Mouse (Mus musculus): ENCODE measurements around the gene Camkmt. TPM values are rescaled to one million over a fixed set of nuclear protein-coding genes. Genes with fewer than 3 reads are reported as not detected.

Camkmt gene
- polyA plus RNA-seq, 2 experiments: 4.2 to 11.0 TPM

- DNase-seq (ENCODE audit: low spot score) (no peak), ATAC-seq (ENCODE audit: low FRiP score, low read depth) (no peak)
- Histone ChIP-seq H3K4me1 (ENCODE audit: control insufficient read depth, insufficient read depth, low read length) (peaks cover 8% of the 10 kb centered on the region; the same call in 1 of the 2 replicates), H3K36me3 (ENCODE audit: control insufficient read depth, insufficient read depth, low read length) (no peaks in the 10 kb centered on the region), H3K27ac (replicated peaks; ENCODE audit: low read depth, low read length) (no peak overlapping the region), H3K4me2 (replicated peaks; ENCODE audit: low read depth, low read length, severe bottlenecking) (peak overlapping the region; percentile 39; the same call in 1 of the 2 replicates), H3K9me3 (ENCODE audit: control insufficient read depth, low read length) (no peaks in the 10 kb centered on the region), H3K9ac (ENCODE audit: low read depth, low read length, severe bottlenecking) (no peak overlapping the region), H3K27me3 (ENCODE audit: control insufficient read depth, insufficient read depth, low read length) (peaks cover 91% of the 10 kb centered on the region), H3K4me3 (replicated peaks; ENCODE audit: low read length) (peak overlapping the region; percentile 10; the same call in 1 of the 2 replicates)
- 6% methylated on average over 22 of the region's 22 CpGs for WGBS
- TF ChIP-seq POLR2A (IDR thresholded peaks at IDR 0.05; ENCODE audit: borderline replicate concordance, extremely low read depth, insufficient read depth, insufficient read length): no peak
Measured at GRCm38 (mm10) chr17:85463497-85464392, 373.4 kb downstream of the Camkmt start.

- peak overlapping the region; percentile 19; the same call in 1 of the 2 replicates for H3K4me3 ChIP-seq (replicated peaks; ENCODE audit: low read length)
- TF ChIP-seq POLR2A (IDR thresholded peaks at IDR 0.05; ENCODE audit: borderline replicate concordance, extremely low read depth, insufficient read depth, insufficient read length): no peak
- no peak overlapping the region for H3K27ac ChIP-seq (replicated peaks; ENCODE audit: low read depth, low read length)
- 3% methylated on average over 40 of the region's 40 CpGs for WGBS
- DNase-seq (ENCODE audit: low spot score): no peak
- peaks cover 83% of the 10 kb centered on the region for H3K27me3 ChIP-seq (ENCODE audit: control insufficient read depth, insufficient read depth, low read length)
- no peaks in the 10 kb centered on the region for H3K9me3 ChIP-seq (ENCODE audit: control insufficient read depth, low read length)
- peaks cover 8% of the 10 kb centered on the region; the same call in 1 of the 2 replicates for H3K4me1 ChIP-seq (ENCODE audit: control insufficient read depth, insufficient read depth, low read length)
- H3K4me2 ChIP-seq (replicated peaks; ENCODE audit: low read depth, low read length, severe bottlenecking): peak overlapping the region; percentile 39
- H3K9ac ChIP-seq (ENCODE audit: low read depth, low read length, severe bottlenecking): no peak overlapping the region
- H3K36me3 ChIP-seq (ENCODE audit: control insufficient read depth, insufficient read depth, low read length): no peaks in the 10 kb centered on the region
- ATAC-seq (ENCODE audit: low FRiP score, low read depth): no peak
Measured at GRCm38 (mm10) chr17:85464466-85465411, 374.4 kb downstream of the Camkmt start.

GRCm38 (mm10) chr17:85469776-85470175 is 379.4 kb downstream of the Camkmt start:
- no peak for ATAC-seq (ENCODE audit: low FRiP score, low read depth)
- WGBS: 69% methylated on average over 4 of the region's 4 CpGs

GRCm38 (mm10) chr17:85472687-85473202 is 382.4 kb downstream of the Camkmt start:
- peaks cover 66% of the 10 kb centered on the region for H3K27me3 ChIP-seq (ENCODE audit: control insufficient read depth, insufficient read depth, low read length)
- no peak overlapping the region for H3K4me2 ChIP-seq (replicated peaks; ENCODE audit: low read depth, low read length, severe bottlenecking)
- H3K9me3 ChIP-seq (ENCODE audit: control insufficient read depth, low read length): no peaks in the 10 kb centered on the region
- ATAC-seq (ENCODE audit: low FRiP score, low read depth) (no peak), DNase-seq (ENCODE audit: low spot score) (no peak)
- WGBS: 6% methylated on average over 5 of the region's 5 CpGs
- H3K9ac ChIP-seq (ENCODE audit: low read depth, low read length, severe bottlenecking): no peak overlapping the region
- no peak for TF ChIP-seq POLR2A (IDR thresholded peaks at IDR 0.05; ENCODE audit: borderline replicate concordance, extremely low read depth, insufficient read depth, insufficient read length)
- no peaks in the 10 kb centered on the region for H3K36me3 ChIP-seq (ENCODE audit: control insufficient read depth, insufficient read depth, low read length)
- H3K27ac ChIP-seq (replicated peaks; ENCODE audit: low read depth, low read length): no peak overlapping the region
- no peaks in the 10 kb centered on the region for H3K4me1 ChIP-seq (ENCODE audit: control insufficient read depth, insufficient read depth, low read length)
- H3K4me3 ChIP-seq (replicated peaks; ENCODE audit: low read length): no peak overlapping the region

More at GRCm38 (mm10) chr17:85469776-85470175, 379.4 kb downstream of the Camkmt start:
- no peak overlapping the region for H3K9ac ChIP-seq (ENCODE audit: low read depth, low read length, severe bottlenecking)
- H3K4me2 ChIP-seq (replicated peaks; ENCODE audit: low read depth, low read length, severe bottlenecking): no peak overlapping the region
- no peak for DNase-seq (ENCODE audit: low spot score)
- H3K4me3 ChIP-seq (replicated peaks; ENCODE audit: low read length): no peak overlapping the region
- no peak for TF ChIP-seq POLR2A (IDR thresholded peaks at IDR 0.05; ENCODE audit: borderline replicate concordance, extremely low read depth, insufficient read depth, insufficient read length)
- H3K4me1 ChIP-seq (ENCODE audit: control insufficient read depth, insufficient read depth, low read length): peaks cover under 1% of the 10 kb centered on the region; the same call in 1 of the 2 replicates
- H3K9me3 ChIP-seq (ENCODE audit: control insufficient read depth, low read length): no peaks in the 10 kb centered on the region
- H3K36me3 ChIP-seq (ENCODE audit: control insufficient read depth, insufficient read depth, low read length): no peaks in the 10 kb centered on the region
- no peak overlapping the region for H3K27ac ChIP-seq (replicated peaks; ENCODE audit: low read depth, low read length)
- peaks cover 71% of the 10 kb centered on the region for H3K27me3 ChIP-seq (ENCODE audit: control insufficient read depth, insufficient read depth, low read length)

- no peaks in the 10 kb centered on the region for H3K9me3 ChIP-seq (ENCODE audit: control insufficient read depth, low read length)
- H3K4me1 ChIP-seq (ENCODE audit: control insufficient read depth, insufficient read depth, low read length): no peaks in the 10 kb centered on the region
- no peaks in the 10 kb centered on the region for H3K36me3 ChIP-seq (ENCODE audit: control insufficient read depth, insufficient read depth, low read length)
- TF ChIP-seq POLR2A (IDR thresholded peaks at IDR 0.05; ENCODE audit: borderline replicate concordance, extremely low read depth, insufficient read depth, insufficient read length): no peak
- H3K9ac ChIP-seq (ENCODE audit: low read depth, low read length, severe bottlenecking): no peak overlapping the region
- H3K27me3 ChIP-seq (ENCODE audit: control insufficient read depth, insufficient read depth, low read length): peaks cover 65% of the 10 kb centered on the region
- no peak overlapping the region for H3K4me2 ChIP-seq (replicated peaks; ENCODE audit: low read depth, low read length, severe bottlenecking)
- no peak for ATAC-seq (ENCODE audit: low FRiP score, low read depth)
- WGBS: 2% methylated on average over 16 of the region's 16 CpGs
- no peak overlapping the region for H3K4me3 ChIP-seq (replicated peaks; ENCODE audit: low read length)
- DNase-seq (ENCODE audit: low spot score): no peak
- H3K27ac ChIP-seq (replicated peaks; ENCODE audit: low read depth, low read length): no peak overlapping the region
Measured at GRCm38 (mm10) chr17:85473217-85473616, 382.9 kb downstream of the Camkmt start.
